Mouse (Mus musculus): ENCODE measurements around the gene Hipk3. TPM values are rescaled to one million over a fixed set of nuclear protein-coding genes. Genes with fewer than 3 reads are reported as not detected.

Hipk3 gene
- total RNA-seq, 2 experiments from 2014 or later: 14.1 to 23.4 TPM

- no peak for ATAC-seq (replicated peaks; ENCODE audit: low FRiP score, poor library complexity, severe bottlenecking)
Measured at GRCm38 (mm10) chr2:104379304-104379703, 114.9 kb downstream of the Hipk3 start.

GRCm38 (mm10) chr2:104378791-104379190 lies 115.5 kb downstream of the Hipk3 start:
- ATAC-seq (replicated peaks; ENCODE audit: low FRiP score, poor library complexity, severe bottlenecking): no peak

- ATAC-seq (replicated peaks; ENCODE audit: low FRiP score, poor library complexity, severe bottlenecking): no peak; the same call in 1 of the 2 replicates
Measured at GRCm38 (mm10) chr2:104377990-104378389, 116.3 kb downstream of the Hipk3 start.

Other genes starting within 250 kb of the Hipk3 start
- not detected in 2 replicates for gene D430041D05Rik, start 83.4 kb downstream of the Hipk3 start, total RNA-seq (2015; ENCODE audit: low replicate concordance)
- gene D430041D05Rik, start 83.4 kb downstream of the Hipk3 start, total RNA-seq (2017; ENCODE audit: low replicate concordance): 0.26 TPM in 1 of 2 replicates, not detected in the other
- gene Cstf3, start 96.1 kb upstream of the Hipk3 start, total RNA-seq (2015; ENCODE audit: low replicate concordance): 33.0 and 35.5 TPM in 2 replicates
- 22.4 and 29.3 TPM in 2 replicates for gene Cstf3, start 96.1 kb upstream of the Hipk3 start, total RNA-seq (2017; ENCODE audit: low replicate concordance)
- 2.7 TPM in 1 of 2 replicates, not detected in the other for gene Tcp11l1, start 217.7 kb upstream of the Hipk3 start, total RNA-seq (2015; ENCODE audit: low replicate concordance)
- gene Tcp11l1, start 217.7 kb upstream of the Hipk3 start, total RNA-seq (2017; ENCODE audit: low replicate concordance): 1.8 and 3.2 TPM in 2 replicates
- not detected in 2 replicates for gene Pin1rt1, start 221.9 kb upstream of the Hipk3 start, total RNA-seq (2015; ENCODE audit: low replicate concordance)
- gene Pin1rt1, start 221.9 kb upstream of the Hipk3 start, total RNA-seq (2017; ENCODE audit: low replicate concordance): not detected in 2 replicates
- gene Depdc7, start 248.4 kb upstream of the Hipk3 start, total RNA-seq (2015; ENCODE audit: low replicate concordance): 1.9 TPM in 1 of 2 replicates, not detected in the other
- gene Depdc7, start 248.4 kb upstream of the Hipk3 start, total RNA-seq (2017; ENCODE audit: low replicate concordance): 0.17 TPM in 1 of 2 replicates, not detected in the other

Measured in erythroblast, adult 5-6 weeks (primary cell).